Mouse (Mus musculus) olfactory bulb, adult 2 months (tissue): ENCODE data around the gene Dnase1l3.

ENCODE experiments used
- CTCF ChIP-seq: fragments of 200-500 bp; IDR thresholded peaks from 2 replicates; pipeline ENCODE4 v1.5.1; 2012; ENCODE audit warnings: low read depth, mild to moderate bottlenecking, low read length, moderate library complexity; ENCODE audit not compliant: insufficient read depth
- POLR2A ChIP-seq: fragments of 200-500 bp; IDR thresholded peaks from 2 replicates; pipeline ENCODE4 v1.6.1; 2012; ENCODE audit warnings: mild to moderate bottlenecking, low read depth, low read length, moderate library complexity; ENCODE audit not compliant: insufficient read depth

DNA sequence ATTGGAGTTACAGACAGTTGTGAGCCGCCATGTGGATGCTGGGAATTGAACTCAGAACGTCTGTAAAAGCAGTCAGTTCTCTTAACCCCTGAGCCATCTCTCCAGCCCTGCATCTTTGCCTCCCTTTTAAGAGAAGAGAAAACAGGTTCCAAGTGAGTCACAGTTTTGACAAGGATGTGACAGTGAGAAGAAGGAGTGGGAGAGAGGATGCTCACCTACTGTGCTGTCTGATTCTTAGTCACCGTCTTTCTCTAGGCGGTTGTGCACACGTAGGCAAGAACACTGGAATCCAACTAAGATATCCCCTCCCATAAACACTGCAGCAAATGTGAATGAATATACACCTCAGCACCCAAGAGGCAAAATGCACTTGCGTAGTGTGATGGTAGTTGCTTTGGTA is 19.2 kb downstream of the Dnase1l3 start:
- TF ChIP-seq POLR2A, result no peak
- no peak for TF ChIP-seq CTCF
